Mouse (Mus musculus): ENCODE data around the gene Calcr.
"Not testable (repeated sequence)": the region's sequence is repeated elsewhere in the genome, so short reads cannot be mapped to it uniquely, and the experiment has no call there.

Gene Calcr

DNA sequence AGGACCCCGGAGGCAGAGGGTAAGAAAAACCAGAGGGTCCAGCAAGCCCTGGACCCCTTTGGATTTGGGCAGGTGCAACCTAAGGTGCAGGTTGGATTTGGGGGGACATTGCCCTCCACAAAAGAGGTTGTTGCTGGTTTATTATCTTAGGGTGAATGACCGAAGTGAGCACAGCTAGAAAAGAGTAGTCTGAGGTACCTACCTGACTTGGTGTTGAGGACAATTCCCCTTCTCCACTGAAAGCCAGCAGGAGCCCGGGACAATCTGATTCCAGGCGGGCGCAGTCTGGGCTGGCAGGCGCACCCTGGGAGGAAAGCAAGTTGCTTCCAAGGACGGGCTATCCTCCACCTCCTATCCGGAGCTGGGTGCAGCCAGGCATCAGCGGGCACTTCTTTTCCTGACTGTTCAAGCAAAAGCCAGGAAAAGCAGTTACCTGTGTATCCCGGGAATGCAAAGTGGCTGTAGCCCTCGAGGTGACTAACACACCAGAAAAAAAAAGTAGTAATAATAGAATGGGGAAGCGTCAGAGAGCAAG lies at the start of gene Calcr:
Calcr (minus strand) TSS at position 485 of the 535 bp plus-strand sequence.
- ChIA-PET POLR2A (no interaction called here), CTCF (no interaction called here)

DNA sequence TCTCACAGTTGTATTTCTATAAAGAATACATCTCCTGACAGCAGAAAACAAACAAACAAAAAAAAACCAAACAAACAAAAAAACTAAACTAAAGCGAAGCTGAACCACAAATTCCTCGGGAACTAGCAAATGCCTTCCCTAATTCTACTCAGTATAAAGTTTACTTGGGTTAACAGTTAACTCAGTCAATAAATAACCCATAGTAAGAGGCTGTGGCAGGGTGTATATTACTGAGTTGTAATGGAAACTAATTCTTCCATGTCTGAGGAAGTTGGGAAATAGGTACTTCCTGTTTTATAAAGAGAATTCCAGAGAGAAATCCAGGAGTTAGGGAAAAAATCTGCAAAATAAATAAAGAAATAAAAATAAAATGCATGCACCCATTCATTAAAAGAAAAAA lies 3.0 kb upstream of the Calcr start:
- POLR2A ChIA-PET = interaction anchor here in 1 of 4 experiments (0.6 to 1.0 kb wide), 2 partner anchors 11 to 244 kb away, joined by 3 read pairs; no protein-coding TSS in a partner anchor
- CTCF ChIA-PET = interaction anchor here in 1 of 4 experiments (0.6 kb wide), 2 partner anchors 31 to 44 kb away, joined by 3 to 5 read pairs; no protein-coding TSS in a partner anchor

DNA sequence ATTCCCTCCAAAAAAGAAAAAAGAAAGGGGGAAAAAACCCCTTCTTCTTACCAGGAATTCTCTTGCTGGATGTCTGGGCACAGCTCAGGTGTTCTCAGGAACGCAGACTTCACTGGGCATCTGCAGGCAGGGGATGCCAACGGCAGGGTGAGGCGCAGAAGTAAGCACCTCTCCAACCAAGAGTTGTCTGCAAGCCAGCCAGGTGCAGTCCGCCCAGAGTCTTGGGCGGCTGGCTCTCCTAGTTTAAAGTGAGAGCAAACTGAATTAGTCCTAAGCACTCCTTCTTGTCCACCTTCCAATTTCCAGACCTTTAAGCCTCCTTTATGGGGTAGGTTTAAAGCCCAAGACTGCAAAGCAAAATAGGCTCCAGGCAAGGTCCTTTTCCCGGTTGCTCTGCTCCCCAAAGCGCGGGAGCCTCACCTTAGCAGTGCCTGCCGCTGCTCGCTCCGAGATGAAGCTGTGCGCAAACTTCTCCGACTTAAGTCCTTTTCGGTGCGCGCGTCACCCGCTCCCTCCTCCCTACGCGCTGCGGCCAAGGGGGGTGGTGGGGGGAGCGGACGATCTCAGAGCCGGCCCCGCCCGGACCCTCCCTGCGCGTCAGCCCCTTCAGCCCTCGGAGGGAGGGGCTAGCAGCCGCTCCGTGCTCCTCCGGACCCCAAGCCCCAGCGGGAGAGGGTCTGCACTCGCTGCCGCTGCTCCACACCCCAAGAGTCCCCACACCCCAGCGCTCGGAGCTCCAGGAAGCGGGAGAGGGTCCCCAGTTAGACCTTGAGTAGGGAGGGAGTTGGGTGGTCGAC lies 1.1 kb downstream of the Calcr start:
- ChIA-PET CTCF (no interaction called here), POLR2A (interaction anchor here in 1 of 4 experiments (1.0 kb wide), 1 partner anchor 16 kb away, joined by 3 read pairs; no protein-coding TSS in a partner anchor)

DNA sequence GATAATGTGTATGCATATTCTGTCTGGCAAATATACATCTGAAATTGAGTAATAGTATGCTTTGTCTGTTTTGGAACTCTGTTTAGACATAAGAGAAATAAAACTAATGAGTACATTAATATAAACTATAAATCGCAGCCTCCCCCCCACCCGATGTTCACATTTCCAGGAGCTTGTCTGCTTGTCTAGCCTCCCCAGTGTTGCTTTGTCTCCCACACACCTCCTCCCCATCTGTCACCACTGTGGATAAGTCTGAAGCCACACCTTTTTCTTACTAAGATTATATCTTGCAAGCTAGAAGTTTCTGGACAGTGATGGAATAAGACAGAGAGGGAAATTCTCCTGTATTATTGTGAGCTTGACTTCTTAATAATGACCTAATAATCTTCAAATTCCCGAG lies 12.9 kb downstream of the Calcr start:
- ChIA-PET POLR2A (no interaction called here), CTCF (no interaction called here)

DNA sequence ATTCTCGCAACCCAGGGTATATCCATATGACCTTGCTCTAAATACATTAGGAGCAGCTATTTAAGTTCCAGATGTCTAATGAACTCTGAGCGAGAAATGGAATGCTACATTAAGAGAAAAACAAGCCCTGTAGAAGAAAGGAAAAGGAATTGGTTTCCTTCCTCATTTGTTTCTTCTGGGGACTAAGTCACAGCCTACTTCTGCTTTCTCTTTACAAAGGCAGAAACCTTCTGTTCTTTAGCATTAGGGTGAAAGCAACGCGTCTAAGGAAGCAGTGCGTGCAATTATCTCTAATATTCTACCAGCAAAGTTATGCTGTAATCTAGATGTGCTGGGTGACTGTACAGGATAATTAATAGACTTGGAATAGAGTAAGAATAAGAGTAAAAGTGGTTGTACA lies 14.9 kb downstream of the Calcr start:
- ChIA-PET POLR2A (interaction anchor here in 1 of 4 experiments (1.0 kb wide), 1 partner anchor 8 kb away, joined by 4 read pairs; no protein-coding TSS in a partner anchor), CTCF (no interaction called here)

DNA sequence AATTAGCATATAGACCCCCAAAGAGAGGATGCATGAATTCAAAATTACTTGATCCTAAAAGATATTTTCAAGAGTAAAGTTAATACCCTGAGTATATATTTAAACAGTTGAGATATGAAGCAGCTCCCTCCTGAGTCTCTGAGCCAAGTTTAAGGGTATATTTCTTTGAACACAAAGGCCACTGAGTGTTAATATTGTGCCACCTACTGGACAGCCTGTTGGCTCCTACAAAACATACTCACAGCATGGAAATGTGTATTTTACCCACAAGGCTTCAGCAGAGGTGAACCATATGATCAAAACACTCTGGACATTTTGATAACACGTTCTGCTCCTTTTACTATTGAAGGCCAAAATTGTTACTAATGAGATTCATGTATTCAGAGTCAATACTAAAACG lies 19.0 kb downstream of the Calcr start:
- CTCF ChIA-PET = interaction anchor here in 2 of 4 experiments (0.6 to 0.7 kb wide), 3 partner anchors 14 to 200 kb away, joined by 3 to 14 read pairs (median 11); no protein-coding TSS in a partner anchor
- POLR2A ChIA-PET = interaction anchor here in 1 of 4 experiments (0.6 kb wide), 1 partner anchor 1494 kb away, joined by 3 read pairs; no protein-coding TSS in a partner anchor

DNA sequence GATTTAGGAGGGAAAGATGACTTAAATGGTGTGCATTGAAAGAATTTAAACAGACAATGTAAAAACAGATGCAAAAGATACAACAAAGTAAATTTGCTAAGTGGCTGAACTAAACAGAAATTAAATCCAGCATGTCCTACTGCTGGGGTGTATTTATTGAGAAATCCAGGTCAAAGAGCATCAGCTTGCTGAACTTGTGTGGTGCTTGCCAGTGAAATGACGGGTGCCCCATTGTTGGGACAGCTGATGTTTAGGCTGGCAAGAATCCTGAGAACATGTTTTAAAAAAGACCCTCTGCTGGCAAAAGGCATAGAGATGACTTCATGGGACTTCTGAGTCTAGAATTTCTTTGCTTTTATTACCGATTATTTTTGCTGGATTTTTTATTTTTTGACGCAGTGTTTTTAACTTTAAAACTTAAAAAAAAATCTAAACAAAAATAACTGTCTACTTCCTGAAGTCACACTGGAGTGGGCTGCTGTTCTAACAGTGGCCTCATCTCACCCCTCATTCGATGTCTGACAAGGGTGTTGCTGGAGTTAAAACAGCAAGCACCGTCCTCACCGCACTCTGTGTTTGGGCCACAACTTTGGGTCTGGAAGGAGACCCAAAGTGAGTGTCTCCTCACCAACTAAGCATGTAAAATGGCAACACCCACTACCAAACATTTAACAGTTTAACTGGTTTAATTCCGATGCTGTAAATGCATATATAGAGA lies 22.4 kb downstream of the Calcr start:
- ChIA-PET CTCF (no interaction called here), POLR2A (no interaction called here)

DNA sequence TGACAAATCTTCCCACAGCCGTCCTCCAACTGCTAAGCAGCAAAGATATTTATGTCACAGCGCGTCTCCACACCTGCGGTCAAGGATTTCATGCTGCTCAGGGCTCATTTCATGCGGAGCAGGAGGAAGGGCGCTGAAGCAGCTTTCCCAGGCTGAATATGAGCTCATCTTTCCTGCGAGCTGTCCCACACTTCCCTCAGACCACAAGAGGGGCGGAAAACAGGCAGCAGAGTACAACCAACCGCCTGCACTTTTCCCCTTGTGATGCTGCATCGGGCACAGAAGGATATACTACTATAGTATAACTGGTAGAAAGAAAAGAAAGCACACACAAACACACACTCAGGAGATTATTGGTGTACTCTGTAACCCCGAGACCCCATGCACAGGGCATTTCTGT lies 23.2 kb downstream of the Calcr start:
- ChIA-PET CTCF (no interaction called here), POLR2A (no interaction called here)

DNA sequence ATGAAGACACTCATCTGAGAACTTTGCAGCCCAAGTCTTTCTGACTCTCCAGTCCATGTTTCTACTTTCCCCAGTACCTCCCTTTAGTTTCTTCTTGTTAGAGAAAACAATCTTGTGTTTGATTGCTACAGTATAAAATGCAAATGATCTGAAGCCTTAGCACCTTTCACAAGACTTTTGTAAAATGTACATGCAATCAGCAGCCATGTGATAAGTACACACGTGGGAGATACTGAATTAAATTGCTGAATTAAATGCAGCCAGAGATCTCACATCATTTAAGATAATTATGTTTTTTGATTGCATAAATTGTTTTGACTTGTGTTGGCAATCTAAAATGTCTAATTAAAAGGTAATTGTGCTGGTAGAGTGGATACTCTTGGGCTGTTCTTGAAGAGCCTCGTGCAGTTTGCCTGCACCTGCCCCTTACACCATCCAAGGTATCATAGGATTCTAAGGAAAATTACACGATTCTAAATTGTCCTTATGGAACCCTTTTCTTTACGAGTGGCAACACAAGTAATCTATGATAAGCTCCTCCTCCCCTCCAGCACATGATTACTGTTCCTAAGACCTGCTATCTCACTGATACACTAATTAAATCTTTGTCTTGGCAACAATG lies 34.2 kb downstream of the Calcr start:
- ChIA-PET CTCF (no interaction called here), POLR2A (no interaction called here)

DNA sequence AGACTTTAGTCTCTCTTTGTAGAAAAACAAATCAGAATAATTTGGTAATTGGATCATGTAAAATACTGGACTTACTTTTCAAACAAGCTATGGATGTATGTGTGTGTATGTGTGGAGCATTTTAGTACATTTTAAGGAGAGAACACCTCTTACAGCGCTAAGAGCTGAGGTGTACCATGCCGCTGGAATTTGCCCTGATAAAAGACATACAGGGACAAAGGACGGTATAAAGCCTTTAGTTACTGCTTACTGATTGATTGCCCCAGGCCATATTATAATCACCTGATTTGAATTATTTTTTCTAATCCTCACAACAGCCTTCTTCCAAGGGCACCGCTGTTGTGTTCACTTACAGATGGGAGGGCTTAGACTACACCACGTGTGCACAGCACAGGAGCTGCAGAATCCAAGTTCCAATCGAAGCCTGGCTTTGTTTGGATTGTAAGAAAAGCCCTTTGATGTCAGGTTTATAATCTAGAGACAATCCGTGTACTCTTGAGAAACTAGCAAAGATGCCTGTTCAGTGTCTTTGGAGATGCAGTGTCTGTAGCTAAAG lies 76.3 kb downstream of the Calcr start:
- ChIA-PET CTCF (no interaction called here), POLR2A (no interaction called here)

DNA sequence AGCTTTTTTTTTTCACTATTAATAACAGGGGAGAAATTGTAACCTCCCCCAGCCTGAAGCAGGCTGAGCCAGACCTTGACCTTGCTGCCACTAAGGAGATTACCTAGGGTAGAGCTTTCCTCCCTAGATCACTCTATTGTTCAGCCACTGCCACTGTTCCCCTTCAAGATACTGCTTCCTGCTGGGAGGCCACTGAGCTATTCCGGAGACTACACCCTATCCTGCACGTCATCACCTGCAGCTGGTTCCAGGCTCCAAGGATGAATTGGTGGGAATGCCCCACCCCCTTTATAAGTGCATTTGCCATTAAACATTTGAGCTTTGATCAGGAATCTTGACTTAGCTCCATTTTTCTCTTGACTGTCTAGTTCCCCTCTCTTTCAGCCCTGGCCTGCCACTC lies 86.2 kb downstream of the Calcr start:
- CTCF ChIA-PET, POLR2A ChIA-PET: not testable (repeated sequence)

DNA sequence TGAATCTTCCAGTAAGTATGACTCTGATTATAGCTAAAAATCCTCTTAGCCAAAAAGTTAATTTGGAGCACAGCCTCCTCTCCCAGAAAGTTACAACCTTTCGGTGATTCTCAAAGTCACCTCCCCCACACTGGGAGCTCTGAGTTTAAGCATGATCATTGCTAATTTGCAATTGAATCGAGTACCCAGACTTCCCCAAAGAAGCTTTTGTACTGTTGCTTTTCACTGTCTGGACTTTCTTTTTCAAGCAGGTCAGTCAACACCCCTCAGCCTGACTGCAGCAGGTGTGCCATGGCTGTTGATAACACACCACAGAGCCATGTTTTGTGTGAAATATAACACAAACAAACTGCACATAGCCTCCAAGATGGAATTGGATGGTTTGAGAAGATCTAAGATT lies 86.7 kb downstream of the Calcr start:
- POLR2A ChIA-PET = no interaction called here
- CTCF ChIA-PET = no interaction called here

DNA sequence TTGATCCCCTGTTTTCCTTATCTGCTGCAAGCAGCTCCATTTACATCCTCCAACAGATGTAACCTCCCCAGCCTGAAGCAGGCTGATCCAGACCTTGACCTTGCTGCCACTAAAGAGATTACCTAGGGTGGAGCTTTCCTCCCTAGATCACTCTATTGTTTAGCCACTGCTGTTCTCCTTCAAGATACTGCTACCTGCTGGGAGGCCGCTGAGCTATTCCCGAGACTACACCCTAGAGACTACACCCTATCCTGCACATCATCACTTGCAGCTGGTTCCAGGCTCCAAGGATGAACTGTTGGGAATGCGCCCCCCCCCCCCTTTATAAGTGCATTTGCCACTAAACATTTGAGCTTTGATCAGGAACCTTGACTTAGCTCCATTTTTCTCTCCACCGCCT lies 92.6 kb downstream of the Calcr start:
- POLR2A ChIA-PET = interaction anchor here in 1 of 4 experiments (0.8 kb wide), 1 partner anchor 1357 kb away, joined by 8 read pairs; no protein-coding TSS in a partner anchor
- CTCF ChIA-PET = interaction anchor here in 1 of 4 experiments (0.6 kb wide), 1 partner anchor 834 kb away, joined by 7 read pairs; no protein-coding TSS in a partner anchor

DNA sequence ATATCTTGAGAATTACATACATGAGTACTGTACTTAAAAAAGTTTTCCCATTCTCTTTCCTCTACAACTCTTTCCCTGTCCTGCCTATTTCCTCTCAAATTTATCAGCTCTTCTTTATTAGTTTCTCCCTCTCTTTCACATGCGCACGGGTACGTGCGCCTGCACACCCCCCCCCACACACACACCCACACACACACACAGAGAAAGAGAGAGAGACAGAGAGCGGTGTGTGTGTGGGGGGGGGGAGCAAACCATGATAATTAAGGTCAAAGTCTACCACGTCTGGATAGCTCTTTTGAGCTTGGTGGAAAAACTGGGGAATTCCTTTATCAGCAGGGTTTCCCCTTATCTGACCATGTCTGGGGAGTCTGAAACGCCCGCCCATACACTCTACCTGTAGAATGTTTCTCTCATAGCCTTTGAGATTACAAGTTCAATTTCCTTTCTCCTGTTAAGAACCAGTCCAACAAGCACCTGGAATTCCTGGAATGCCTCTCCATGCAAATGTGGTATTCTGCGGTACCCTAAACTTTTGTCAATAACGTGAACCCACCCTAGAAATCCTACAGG lies 100.3 kb downstream of the Calcr start:
- CTCF ChIA-PET = interaction anchor here in 1 of 4 experiments (0.5 kb wide), 1 partner anchor 842 kb away, joined by 3 read pairs; no protein-coding TSS in a partner anchor
- POLR2A ChIA-PET = interaction anchor here in 1 of 4 experiments (0.5 kb wide), 1 partner anchor 142 kb away, joined by 3 read pairs; no protein-coding TSS in a partner anchor

DNA sequence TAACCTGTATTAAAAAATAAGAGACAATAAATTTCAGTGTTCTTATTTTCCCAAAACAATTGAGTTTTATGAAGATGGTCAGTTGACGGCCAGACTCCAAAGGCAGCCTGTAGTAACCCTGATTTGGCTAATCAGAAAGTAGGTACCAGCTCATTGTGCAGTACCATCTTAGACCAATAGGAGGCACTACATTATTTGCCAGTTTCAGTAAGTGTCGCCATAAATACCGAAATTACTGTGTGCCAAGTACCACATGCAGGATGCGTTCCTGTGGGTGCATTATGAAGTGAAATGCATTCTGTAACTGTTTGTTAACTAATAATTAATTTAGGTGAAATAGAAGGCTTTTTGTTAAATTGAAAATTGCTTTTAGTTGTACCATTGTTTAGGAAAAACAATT lies 106.1 kb downstream of the Calcr start:
- CTCF ChIA-PET = interaction anchor here in 1 of 4 experiments (0.6 to 1.0 kb wide), 4 partner anchors 9 to 530 kb away, joined by 3 to 5 read pairs (median 4); no protein-coding TSS in a partner anchor
- POLR2A ChIA-PET = no interaction called here
